Mouse (Mus musculus): ENCODE measurements around the gene Gnat1.

- TF ChIP-seq CTCF (IDR thresholded peaks at IDR 0.05; ENCODE audit: insufficient read depth, low read length) = no peak
- no peak for TF ChIP-seq POLR2A (IDR thresholded peaks at IDR 0.05; ENCODE audit: borderline replicate concordance, extremely low read depth, low read depth, low read length)
These were observed 42.4 kb downstream of the Gnat1 start for GRCm38 (mm10) chr9:107637070-107637469.
